Mouse (Mus musculus) stomach, embryonic 16.5 days (tissue): ENCODE results near the gene Ppp1r18. TPM values are rescaled to one million over a fixed set of nuclear protein-coding genes. Genes with fewer than 3 reads are reported as not detected.
A peak's percentile ranks its signal among the peaks of the same experiment; 100 is the strongest.

Experiments used
- ATAC-seq: fragments of 200-750 bp; cut with Nextera tagmentation; 2 replicates; pipeline ENCODE4 v1.8.0; 2017; ENCODE audit warnings: moderate number of reproducible peaks, moderate TSS enrichment; ENCODE audit not compliant: insufficient read depth, low FRiP score
- H3K27ac ChIP-seq: fragments of 300-500 bp; sonication (generic); 2 replicates; pipeline ENCODE4 v1.5.1; 2014; ENCODE audit warnings: low read length
- H3K27me3 ChIP-seq: fragments of 300-500 bp; sonication (generic); 2 replicates; pipeline ENCODE4 v1.6.1; 2014; ENCODE audit warnings: low read length, control low read depth, mixed read lengths; ENCODE audit not compliant: control insufficient read depth, insufficient read depth
- H3K36me3 ChIP-seq: fragments of 300-500 bp; sonication (generic); 2 replicates; pipeline ENCODE4 v1.6.1; 2014; ENCODE audit warnings: low read length; ENCODE audit not compliant: control insufficient read depth, insufficient read depth
- H3K4me1 ChIP-seq: fragments of 300-500 bp; sonication (generic); 2 replicates; pipeline ENCODE4 v1.6.1; 2014; ENCODE audit warnings: low read length, control low read depth, mixed read lengths; ENCODE audit not compliant: control insufficient read depth, insufficient read depth
- H3K4me2 ChIP-seq: fragments of 300-500 bp; sonication (generic); 2 replicates; pipeline ENCODE4 v1.6.1; 2014; ENCODE audit warnings: low read depth, low read length, mixed read lengths
- H3K4me3 ChIP-seq: fragments of 300-500 bp; sonication (generic); replicated peaks from 2 replicates; pipeline ENCODE4 v1.5.1; 2014; ENCODE audit warnings: mild to moderate bottlenecking, low read length
- H3K9ac ChIP-seq: fragments of 300-500 bp; sonication (generic); 2 replicates; pipeline ENCODE4 v1.6.1; 2014; ENCODE audit warnings: low read length
- H3K9me3 ChIP-seq: fragments of 300-500 bp; sonication (generic); replicated peaks from 2 replicates; pipeline ENCODE4 v1.6.1; 2016; ENCODE audit warnings: low read length, control low read depth; ENCODE audit not compliant: control insufficient read depth
- WGBS: fragments of 180-500 bp; shearing (Covaris S2); extraction: QIAGEN DNeasy Blood & Tissue Kit; methylation state at CpG from one replicate; pipeline ENCODE4 v1.1.7; 2014; 5-methylcytosine and 5-hydroxymethylcytosine counted together
- polyA plus RNA-seq: library from polyadenylated mRNA; unstranded; fragments of >200 nt; fragmentation: Nextera tagmentation; extraction: Ambion mirVana; gene quantifications from 2 replicates; pipeline ENCODE4 v1.2.1, GENCODE M21; 2015

The Ppp1r18 gene
- polyA plus RNA-seq, 1 experiment from 2014 or later: 20.1 TPM

GRCm38 (mm10) chr17:35873774-35874519, 8.6 kb downstream of the Ppp1r18 start:
- Histone ChIP-seq H3K4me3 (no peak overlapping the region), H3K27me3 (no peaks in the 10 kb centered on the region), H3K4me1 (peaks cover 30% of the 10 kb centered on the region), H3K4me2 (0 out of 2 replicates have a peak overlapping the region, but pooled peaks have one; percentile 16), H3K9ac (no peak overlapping the region), H3K9me3 (peaks cover 5% of the 10 kb centered on the region; the same call in 1 of the 2 replicates), H3K27ac (no peak overlapping the region), H3K36me3 (peaks cover 6% of the 10 kb centered on the region; the same call in 1 of the 2 replicates)
- WGBS: 24% methylated on average over 21 of the region's 21 CpGs
- ATAC-seq: 0 out of 2 replicates have a peak, but pooled peaks have one; percentile 31

GRCm38 (mm10) chr17:35874721-35875120, 9.3 kb downstream of the Ppp1r18 start:
- WGBS: 86% methylated on average over 6 of the region's 6 CpGs
- H3K4me2 ChIP-seq: no peak overlapping the region
- H3K9me3 ChIP-seq: peaks cover 5% of the 10 kb centered on the region; the same call in 1 of the 2 replicates
- peaks cover 6% of the 10 kb centered on the region; the same call in 1 of the 2 replicates for H3K36me3 ChIP-seq
- ATAC-seq: no peak
- H3K27me3 ChIP-seq: no peaks in the 10 kb centered on the region
- H3K4me3 ChIP-seq: no peak overlapping the region
- H3K9ac ChIP-seq: no peak overlapping the region
- no peak overlapping the region for H3K27ac ChIP-seq
- H3K4me1 ChIP-seq: peaks cover 23% of the 10 kb centered on the region

- peak within 1 kb of the TSS; percentile 94 for H3K4me3 ChIP-seq
- H3K4me2 ChIP-seq: peak within 1 kb of the TSS; percentile 67
- ATAC-seq: peak; percentile 92
- peak within 1 kb of the TSS; percentile 66; the same call in 1 of the 2 replicates for H3K27ac ChIP-seq
- no peaks in the 10 kb centered on the region for H3K27me3 ChIP-seq
- WGBS: 5% methylated on average over 66 of the region's 66 CpGs
- peaks cover 7% of the 10 kb centered on the region for H3K4me1 ChIP-seq
- no peaks in the 10 kb centered on the region for H3K9me3 ChIP-seq
- no peaks in the 10 kb centered on the region for H3K36me3 ChIP-seq
- peak within 1 kb of the TSS; percentile 88 for H3K9ac ChIP-seq
These were observed 14.1 kb downstream of the Ppp1r18 start, which contains the start of gene Dhx16 for GRCm38 (mm10) chr17:35879245-35880057. Gene Dhx16 (plus strand): TSS chr17:35879819.

GRCm38 (mm10) chr17:35882924-35883323, 17.5 kb downstream of the Ppp1r18 start:
- no peaks in the 10 kb centered on the region for H3K27me3 ChIP-seq
- H3K4me3 ChIP-seq: no peak overlapping the region
- no peaks in the 10 kb centered on the region for H3K9me3 ChIP-seq
- no peak overlapping the region for H3K4me2 ChIP-seq
- no peak overlapping the region for H3K27ac ChIP-seq
- WGBS: 92% methylated on average over 17 of the region's 17 CpGs
- H3K9ac ChIP-seq: no peak overlapping the region
- H3K4me1 ChIP-seq: peaks cover 7% of the 10 kb centered on the region
- no peaks in the 10 kb centered on the region for H3K36me3 ChIP-seq
- no peak for ATAC-seq

- H3K9me3 ChIP-seq: no peaks in the 10 kb centered on the region
- H3K4me1 ChIP-seq: peaks cover 7% of the 10 kb centered on the region
- no peak overlapping the region for H3K4me3 ChIP-seq
- H3K4me2 ChIP-seq: no peak overlapping the region
- no peak overlapping the region for H3K9ac ChIP-seq
- H3K27me3 ChIP-seq: no peaks in the 10 kb centered on the region
- ATAC-seq: no peak
- H3K27ac ChIP-seq: no peak overlapping the region
- 95% methylated on average over 14 of the region's 14 CpGs for WGBS
- no peaks in the 10 kb centered on the region for H3K36me3 ChIP-seq
These were observed 18.4 kb downstream of the Ppp1r18 start for GRCm38 (mm10) chr17:35883777-35884176.

- ATAC-seq: no peak
- peaks cover 8% of the 10 kb centered on the region; the same call in 1 of the 2 replicates for H3K36me3 ChIP-seq
- no peak overlapping the region for H3K4me3 ChIP-seq
- H3K27me3 ChIP-seq: no peaks in the 10 kb centered on the region
- H3K4me2 ChIP-seq: no peak overlapping the region
- H3K9me3 ChIP-seq: no peaks in the 10 kb centered on the region
- no peak overlapping the region for H3K9ac ChIP-seq
- WGBS: 88% methylated on average over 17 of the region's 17 CpGs
- H3K27ac ChIP-seq: no peak overlapping the region
- H3K4me1 ChIP-seq: no peaks in the 10 kb centered on the region
These were observed 22.3 kb downstream of the Ppp1r18 start for GRCm38 (mm10) chr17:35887725-35888124.

GRCm38 (mm10) chr17:35896781-35897643, 31.6 kb downstream of the Ppp1r18 start, which contains the start of gene 2310061I04Rik:
Gene 2310061I04Rik (minus strand): TSS chr17:35897431.
- H3K27me3 ChIP-seq: no peaks in the 10 kb centered on the region
- peaks cover 8% of the 10 kb centered on the region for H3K4me1 ChIP-seq
- H3K4me3 ChIP-seq: peak within 1 kb of the TSS; percentile 88
- peak; percentile 95 for ATAC-seq
- peak within 1 kb of the TSS; percentile 84 for H3K4me2 ChIP-seq
- under 1% methylated on average over 74 of the region's 86 CpGs for WGBS
- H3K9me3 ChIP-seq: no peaks in the 10 kb centered on the region
- H3K27ac ChIP-seq: peak within 1 kb of the TSS; percentile 87
- H3K9ac ChIP-seq: peak within 1 kb of the TSS; percentile 93
- 0 out of 2 replicates have a peak, but pooled peaks cover 5% of the 10 kb centered on the region for H3K36me3 ChIP-seq
